Mouse (Mus musculus): ENCODE measurements around the gene Rgp1.
"Not testable (repeated sequence)": the region's sequence is repeated elsewhere in the genome, so short reads cannot be mapped to it uniquely, and the experiment has no call there.

Gene Rgp1

DNA sequence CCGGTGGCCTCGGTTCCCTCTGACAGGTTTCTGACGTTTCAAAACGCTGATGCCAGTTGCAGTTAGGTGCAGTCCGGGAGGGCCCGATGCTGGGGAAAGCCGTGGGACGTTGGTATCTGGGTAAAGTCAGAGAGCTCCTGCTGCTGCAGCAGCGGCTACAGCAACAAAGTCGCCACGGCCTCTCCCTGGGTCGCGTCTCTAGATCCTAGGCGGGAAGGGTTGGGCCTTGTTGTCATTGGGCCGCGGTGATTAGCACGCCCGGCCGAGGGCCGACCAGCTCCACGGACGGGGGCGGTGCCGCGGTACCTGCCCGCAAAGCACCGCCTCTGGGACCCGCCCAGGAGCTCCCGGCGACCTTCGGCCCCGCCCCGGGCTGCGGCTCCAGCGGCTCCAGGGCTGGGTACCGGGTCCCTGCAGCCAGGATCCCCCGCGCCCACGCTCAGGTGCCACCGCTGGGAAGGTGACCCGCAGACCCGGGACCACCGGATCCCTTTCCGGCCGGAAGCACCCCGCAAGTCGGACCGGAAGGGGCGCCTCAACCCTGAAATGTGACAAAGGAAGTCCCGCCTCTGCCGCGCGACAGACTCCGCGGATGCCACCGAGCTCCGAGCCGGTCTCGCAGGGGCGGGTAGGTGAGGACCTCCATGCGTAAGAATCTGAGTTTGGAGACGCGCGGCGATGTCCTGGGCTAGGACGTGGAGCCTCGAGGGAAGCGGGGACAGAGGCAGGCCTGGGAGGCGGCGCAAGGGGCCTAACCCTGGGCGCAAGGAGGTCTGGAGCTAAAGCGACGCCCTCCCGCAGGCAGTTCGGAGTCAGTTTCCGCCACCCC lies at the start of gene Rgp1, which contains the start of gene Gba2:
Gene Rgp1, plus strand, starts transcription at position 340 of the 829 bp plus-strand sequence.
Gene Gba2, minus strand, starts transcription at position 498 of the 829 bp plus-strand sequence.
- peak; percentile 93 for DNase-seq (ENCODE audit: low read depth, low spot score)

DNA sequence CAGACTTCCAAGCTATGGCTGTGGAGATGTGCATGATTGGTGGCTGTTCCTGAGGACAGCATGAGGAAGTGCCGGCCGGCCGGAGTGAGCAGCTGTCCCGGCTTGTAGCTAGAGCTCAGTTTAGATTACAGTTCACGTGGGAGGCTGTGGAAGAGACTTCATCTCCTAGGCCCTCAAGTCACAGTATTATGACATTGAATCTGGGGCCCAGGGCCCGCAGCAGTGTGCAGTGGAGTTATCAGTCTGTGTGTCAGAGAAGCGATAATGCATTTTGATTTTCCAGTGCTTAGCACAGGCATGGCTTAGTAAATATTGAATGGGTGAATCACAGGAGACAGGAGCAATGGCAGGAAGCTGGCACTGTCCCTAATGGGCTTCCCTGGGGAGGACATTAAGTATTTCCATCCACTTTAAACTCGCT lies 48.4 kb upstream of the Rgp1 start:
- DNase-seq (ENCODE audit: low read depth, low spot score) = no peak

DNA sequence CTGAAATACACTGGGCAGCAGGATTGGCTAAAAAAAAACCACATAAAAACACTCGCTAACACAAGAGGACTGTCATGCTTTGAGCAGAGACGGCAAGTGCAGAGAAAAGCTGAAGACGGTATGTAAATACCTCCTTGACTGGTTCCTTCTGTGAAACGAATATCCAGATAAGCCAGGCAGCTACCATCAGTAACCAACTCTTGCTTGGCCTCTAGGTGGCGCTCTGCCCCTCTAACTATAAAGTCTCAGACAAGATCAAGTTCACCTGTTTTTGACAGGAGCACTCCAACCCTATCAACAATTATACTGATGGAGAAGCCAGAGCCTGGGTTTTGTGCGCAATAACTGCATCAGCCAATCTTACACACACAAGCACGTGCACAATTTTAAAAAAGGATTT lies 47.9 kb upstream of the Rgp1 start:
- DNase-seq (ENCODE audit: low read depth, low spot score) = peak; percentile 81

GRCm38 (mm10) chr4:43533270-43533669 lies 45.2 kb upstream of the Rgp1 start:
- no peak for DNase-seq (ENCODE audit: low read depth, low spot score)

DNA sequence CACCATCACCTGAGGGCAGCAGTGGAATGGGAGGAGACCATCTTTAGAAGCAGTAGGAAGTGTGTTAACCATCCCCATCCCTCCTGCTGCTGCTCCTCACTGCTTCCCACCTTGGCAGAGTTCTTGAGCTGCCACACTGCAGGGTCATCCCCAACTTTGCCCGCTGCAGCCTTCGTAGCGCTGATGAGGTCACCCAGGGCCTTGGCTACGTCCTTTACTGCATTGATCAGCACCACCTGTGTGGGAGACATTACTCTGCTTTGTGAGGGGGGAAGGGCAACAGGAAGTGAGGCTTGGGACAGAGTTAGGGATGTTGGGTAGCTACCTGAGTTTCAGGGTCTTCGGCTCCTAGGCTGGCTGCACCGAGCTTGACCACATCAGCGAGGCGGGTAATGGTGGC lies 42.9 kb upstream of the Rgp1 start:
- DNase-seq (ENCODE audit: low read depth, low spot score) = no peak

- no peak for DNase-seq (ENCODE audit: low read depth, low spot score)
Measured at GRCm38 (mm10) chr4:43536031-43536430, 42.5 kb upstream of the Rgp1 start.

- no peak for DNase-seq (ENCODE audit: low read depth, low spot score)
Measured at GRCm38 (mm10) chr4:43542044-43542443, 36.5 kb upstream of the Rgp1 start.

- DNase-seq (ENCODE audit: low read depth, low spot score) = no peak
Measured at GRCm38 (mm10) chr4:43546375-43547047, 32.0 kb upstream of the Rgp1 start.

GRCm38 (mm10) chr4:43547160-43547559 lies 31.4 kb upstream of the Rgp1 start:
- no peak for DNase-seq (ENCODE audit: low read depth, low spot score)

- DNase-seq (ENCODE audit: low read depth, low spot score) = no peak
Measured at GRCm38 (mm10) chr4:43549055-43549454, 29.5 kb upstream of the Rgp1 start.

- DNase-seq (ENCODE audit: low read depth, low spot score) = not testable (repeated sequence)
Measured at GRCm38 (mm10) chr4:43551854-43552253, 26.7 kb upstream of the Rgp1 start.

DNA sequence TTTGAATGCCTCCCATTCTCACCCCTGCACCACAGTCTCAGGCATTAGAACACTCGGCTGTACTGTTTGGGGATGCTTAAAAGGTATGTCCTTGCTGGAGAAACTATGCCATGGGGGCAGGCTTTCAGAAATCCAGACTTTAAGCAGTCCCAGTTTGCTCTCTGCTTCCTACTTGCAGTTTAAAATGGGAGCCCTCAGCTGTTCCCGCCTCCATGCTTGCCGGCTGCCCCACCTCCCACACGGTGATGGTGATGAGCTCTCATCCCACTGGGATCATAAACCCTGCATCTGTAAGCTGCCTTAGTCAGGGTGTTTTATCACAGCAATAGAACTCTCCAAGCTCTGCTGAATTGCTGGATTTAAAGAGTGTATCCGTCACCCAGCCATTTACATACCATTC lies 26.1 kb upstream of the Rgp1 start:
- no peak for DNase-seq (ENCODE audit: low read depth, low spot score)

GRCm38 (mm10) chr4:43553891-43554290 lies 24.6 kb upstream of the Rgp1 start:
- DNase-seq (ENCODE audit: low read depth, low spot score) = no peak

- no peak for DNase-seq (ENCODE audit: low read depth, low spot score)
Measured at GRCm38 (mm10) chr4:43555926-43556325, 22.6 kb upstream of the Rgp1 start.

- no peak for DNase-seq (ENCODE audit: low read depth, low spot score)
Measured at GRCm38 (mm10) chr4:43558028-43558630, 20.4 kb upstream of the Rgp1 start.

GRCm38 (mm10) chr4:43558631-43559356 lies 19.7 kb upstream of the Rgp1 start:
- no peak for DNase-seq (ENCODE audit: low read depth, low spot score)

GRCm38 (mm10) chr4:43559519-43560242 lies 18.8 kb upstream of the Rgp1 start:
- peak; percentile 33 for DNase-seq (ENCODE audit: low read depth, low spot score)

GRCm38 (mm10) chr4:43560243-43560611 lies 18.3 kb upstream of the Rgp1 start:
- DNase-seq (ENCODE audit: low read depth, low spot score) = peak; percentile 70

- DNase-seq (ENCODE audit: low read depth, low spot score) = peak; percentile 48
Measured at GRCm38 (mm10) chr4:43560976-43561375, 17.5 kb upstream of the Rgp1 start.

DNA sequence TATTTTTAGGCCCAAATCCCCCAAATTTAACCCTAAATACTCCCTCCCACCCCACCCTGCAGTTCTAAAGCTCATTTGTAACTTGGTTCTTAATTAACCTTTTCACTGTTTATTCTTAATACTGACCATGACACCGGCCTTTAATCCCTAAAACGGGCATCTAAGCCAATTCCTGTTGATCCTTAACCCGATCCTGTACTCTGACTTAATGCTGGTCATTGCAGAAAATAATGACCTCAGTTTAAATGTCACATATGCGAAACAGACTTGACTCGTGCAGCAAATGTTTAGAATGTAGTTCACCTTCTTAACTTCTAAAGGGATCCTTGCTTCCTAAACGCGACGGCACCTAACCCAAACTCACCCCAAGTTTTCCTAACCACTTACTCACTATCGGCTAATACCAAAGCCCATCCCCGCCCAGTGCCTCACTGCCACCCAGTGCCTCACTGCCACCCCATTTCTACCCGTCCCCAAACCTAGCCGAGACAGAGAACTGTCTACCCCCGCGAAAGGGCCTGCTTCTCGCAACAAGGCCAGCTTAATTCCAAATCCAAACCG lies 17.0 kb upstream of the Rgp1 start:
- DNase-seq (ENCODE audit: low read depth, low spot score) = no peak
